Mouse (Mus musculus) liver, embryonic 14.5 days (tissue): ENCODE measurements around the gene Zdhhc16.

Experiments
- CTCF ChIP-seq: IDR thresholded peaks from 2 replicates; pipeline ENCODE4 v1.5.1; 2016; ENCODE audit warnings: antibody characterized with exemption, low read depth, control low read depth
- EP300 ChIP-seq: IDR thresholded peaks from 2 replicates; pipeline ENCODE4 v1.6.1; 2016; ENCODE audit warnings: antibody characterized with exemption, low read depth

- TF ChIP-seq EP300 (no peak), CTCF (no peak)
Measured at GRCm38 (mm10) chr19:41900495-41901090, 32.7 kb upstream of the Zdhhc16 start.
